Mouse (Mus musculus) embryonic facial prominence, embryonic 12.5 days (tissue): ENCODE measurements around the gene Ptov1. TPM values are rescaled to one million over a fixed set of nuclear protein-coding genes. Genes with fewer than 3 reads are reported as not detected.

Experiments
- ATAC-seq: fragments of 200-750 bp; cut with Nextera tagmentation; 2 replicates; pipeline ENCODE4 v1.8.0; 2017; ENCODE audit not compliant: insufficient number of reproducible peaks, insufficient read depth, low FRiP score, low TSS enrichment
- H3K27ac ChIP-seq: fragments of 300-500 bp; sonication (generic); 2 replicates; pipeline ENCODE4 v1.5.1; 2016; ENCODE audit warnings: mild to moderate bottlenecking
- H3K27me3 ChIP-seq: fragments of 300-500 bp; sonication (generic); 2 replicates; pipeline ENCODE4 v1.6.1; 2016; ENCODE audit warnings: mild to moderate bottlenecking, moderate library complexity
- H3K36me3 ChIP-seq: fragments of 300-500 bp; sonication (generic); 2 replicates; pipeline ENCODE4 v1.6.1; 2016; ENCODE audit warnings: mild to moderate bottlenecking
- H3K4me1 ChIP-seq: fragments of 300-500 bp; sonication (generic); 2 replicates; pipeline ENCODE4 v1.6.1; 2016
- H3K4me2 ChIP-seq: fragments of 300-500 bp; sonication (generic); replicated peaks from 2 replicates; pipeline ENCODE4 v1.6.1; 2016; ENCODE audit warnings: mild to moderate bottlenecking, moderate library complexity
- H3K4me3 ChIP-seq: fragments of 300-500 bp; sonication (generic); 2 replicates; pipeline ENCODE4 v1.5.1; 2016; ENCODE audit warnings: mild to moderate bottlenecking
- H3K9ac ChIP-seq: fragments of 300-500 bp; sonication (generic); 2 replicates; pipeline ENCODE4 v1.6.1; 2016; ENCODE audit warnings: mild to moderate bottlenecking, moderate library complexity
- H3K9me3 ChIP-seq: fragments of 300-500 bp; sonication (generic); 2 replicates; pipeline ENCODE4 v1.6.1; 2016; ENCODE audit warnings: mild to moderate bottlenecking, moderate library complexity
- WGBS: fragments of 180-500 bp; shearing (Covaris S2); methylation state at CpG from one replicate; pipeline ENCODE4 v1.1.7; 2016; 5-methylcytosine and 5-hydroxymethylcytosine counted together
- polyA plus RNA-seq: library from polyadenylated mRNA; unstranded; fragments of >200 nt; fragmentation: Nextera tagmentation; extraction: Ambion mirVana; gene quantifications from 2 replicates; pipeline ENCODE4 v1.2.1, GENCODE M21; 2016

The Ptov1 gene
- polyA plus RNA-seq, 1 experiment from 2014 or later = 696 TPM

- Histone ChIP-seq H3K27me3 (no peaks in the 10 kb centered on the region), H3K27ac (no peak overlapping the region), H3K4me1 (peaks cover 38% of the 10 kb centered on the region), H3K9me3 (no peaks in the 10 kb centered on the region), H3K36me3 (peaks cover 42% of the 10 kb centered on the region), H3K4me3 (no peak overlapping the region), H3K4me2 (no peak overlapping the region), H3K9ac (no peak overlapping the region)
- ATAC-seq = no peak
- 41% methylated on average over 19 of the region's 19 CpGs for WGBS
These were observed 29.0 kb upstream of the Ptov1 start for GRCm38 (mm10) chr7:44898607-44899006.

GRCm38 (mm10) chr7:44896499-44896898 lies 26.9 kb upstream of the Ptov1 start:
- peak overlapping the region; percentile 92 for H3K27ac ChIP-seq
- H3K9ac ChIP-seq = peak overlapping the region; percentile 70
- peaks cover 42% of the 10 kb centered on the region for H3K4me1 ChIP-seq
- H3K4me3 ChIP-seq = peak overlapping the region; percentile 60
- H3K4me2 ChIP-seq = peak overlapping the region; percentile 79
- ATAC-seq = no peak
- no peaks in the 10 kb centered on the region for H3K9me3 ChIP-seq
- H3K36me3 ChIP-seq = peaks cover 24% of the 10 kb centered on the region
- WGBS = 33% methylated on average over 10 of the region's 10 CpGs
- H3K27me3 ChIP-seq = no peaks in the 10 kb centered on the region

- ATAC-seq = peak; percentile 36; the same call in 1 of the 2 replicates
- H3K4me1 ChIP-seq = peaks cover 42% of the 10 kb centered on the region
- H3K4me3 ChIP-seq = peak within 1 kb of the TSS; percentile 60
- H3K27ac ChIP-seq = peak within 1 kb of the TSS; percentile 92
- under 1% methylated on average over 34 of the region's 34 CpGs for WGBS
- H3K36me3 ChIP-seq = peaks cover 26% of the 10 kb centered on the region
- no peaks in the 10 kb centered on the region for H3K27me3 ChIP-seq
- peak within 1 kb of the TSS; percentile 70 for H3K9ac ChIP-seq
- peak within 1 kb of the TSS; percentile 79 for H3K4me2 ChIP-seq
- H3K9me3 ChIP-seq = no peaks in the 10 kb centered on the region
These were observed 26.2 kb upstream of the Ptov1 start, which contains the start of gene Fuz for GRCm38 (mm10) chr7:44895593-44896434. Fuz (plus strand) TSS chr7:44896079.

GRCm38 (mm10) chr7:44895206-44895592 lies 25.6 kb upstream of the Ptov1 start:
- ATAC-seq = no peak
- peak overlapping the region; percentile 60 for H3K4me3 ChIP-seq
- no peak overlapping the region for H3K9ac ChIP-seq
- peak overlapping the region; percentile 79 for H3K4me2 ChIP-seq
- peaks cover 26% of the 10 kb centered on the region for H3K36me3 ChIP-seq
- 65% methylated on average over 7 of the region's 7 CpGs for WGBS
- peak overlapping the region; percentile 92 for H3K27ac ChIP-seq
- no peaks in the 10 kb centered on the region for H3K27me3 ChIP-seq
- H3K9me3 ChIP-seq = no peaks in the 10 kb centered on the region
- H3K4me1 ChIP-seq = peaks cover 45% of the 10 kb centered on the region

GRCm38 (mm10) chr7:44894175-44894574 lies 24.6 kb upstream of the Ptov1 start:
- Histone ChIP-seq H3K9me3 (no peaks in the 10 kb centered on the region), H3K4me2 (no peak overlapping the region), H3K9ac (no peak overlapping the region), H3K4me3 (no peak overlapping the region), H3K4me1 (peaks cover 45% of the 10 kb centered on the region), H3K27ac (no peak overlapping the region), H3K36me3 (peaks cover 22% of the 10 kb centered on the region), H3K27me3 (no peaks in the 10 kb centered on the region)
- no peak for ATAC-seq
- WGBS = 86% methylated on average over 3 of the region's 3 CpGs

GRCm38 (mm10) chr7:44893197-44893596 lies 23.6 kb upstream of the Ptov1 start:
- peak overlapping the region; percentile 94 for H3K27ac ChIP-seq
- no peaks in the 10 kb centered on the region for H3K27me3 ChIP-seq
- peak overlapping the region; percentile 22; the same call in 1 of the 2 replicates for H3K4me3 ChIP-seq
- 29% methylated on average over 8 of the region's 8 CpGs for WGBS
- H3K36me3 ChIP-seq = peaks cover 25% of the 10 kb centered on the region
- peak overlapping the region; percentile 24; the same call in 1 of the 2 replicates for H3K9ac ChIP-seq
- H3K9me3 ChIP-seq = no peaks in the 10 kb centered on the region
- no peak for ATAC-seq
- peak overlapping the region; percentile 46 for H3K4me2 ChIP-seq
- H3K4me1 ChIP-seq = peaks cover 39% of the 10 kb centered on the region

GRCm38 (mm10) chr7:44892276-44892921 lies 22.8 kb upstream of the Ptov1 start, which contains the start of gene Med25:
Med25 (minus strand) TSS chr7:44892712.
- Histone ChIP-seq H3K4me3 (peak within 1 kb of the TSS; percentile 68), H3K27ac (peak within 1 kb of the TSS; percentile 94), H3K9me3 (no peaks in the 10 kb centered on the region), H3K27me3 (no peaks in the 10 kb centered on the region), H3K4me1 (peaks cover 39% of the 10 kb centered on the region), H3K9ac (peak within 1 kb of the TSS; percentile 80), H3K36me3 (peaks cover 28% of the 10 kb centered on the region), H3K4me2 (peak within 1 kb of the TSS; percentile 91)
- under 1% methylated on average over 56 of the region's 56 CpGs for WGBS
- peak; percentile 68 for ATAC-seq

- 25% methylated on average over 6 of the region's 6 CpGs for WGBS
- Histone ChIP-seq H3K9me3 (no peaks in the 10 kb centered on the region), H3K9ac (peak overlapping the region; percentile 80), H3K36me3 (peaks cover 36% of the 10 kb centered on the region), H3K4me1 (peaks cover 31% of the 10 kb centered on the region), H3K27me3 (no peaks in the 10 kb centered on the region), H3K27ac (peak overlapping the region; percentile 93; the same call in 1 of the 2 replicates), H3K4me3 (peak overlapping the region; percentile 68), H3K4me2 (peak overlapping the region; percentile 91)
- no peak for ATAC-seq
These were observed 22.0 kb upstream of the Ptov1 start for GRCm38 (mm10) chr7:44891611-44892010.

GRCm38 (mm10) chr7:44890737-44891136 lies 21.1 kb upstream of the Ptov1 start:
- Histone ChIP-seq H3K9ac (0 out of 2 replicates have a peak overlapping the region, but pooled peaks have one; percentile 80), H3K36me3 (peaks cover 45% of the 10 kb centered on the region), H3K27me3 (no peaks in the 10 kb centered on the region), H3K4me1 (peaks cover 29% of the 10 kb centered on the region), H3K27ac (no peak overlapping the region), H3K9me3 (no peaks in the 10 kb centered on the region), H3K4me2 (peak overlapping the region; percentile 91), H3K4me3 (peak overlapping the region; percentile 68)
- ATAC-seq = no peak
- 89% methylated on average over 4 of the region's 4 CpGs for WGBS

- no peak for ATAC-seq
- H3K27ac ChIP-seq = no peak overlapping the region
- H3K9me3 ChIP-seq = no peaks in the 10 kb centered on the region
- no peak overlapping the region for H3K4me3 ChIP-seq
- no peaks in the 10 kb centered on the region for H3K27me3 ChIP-seq
- 0 out of 2 replicates have a peak overlapping the region, but pooled peaks have one; percentile 91 for H3K4me2 ChIP-seq
- peaks cover 50% of the 10 kb centered on the region for H3K36me3 ChIP-seq
- WGBS = 82% methylated on average over 7 of the region's 7 CpGs
- H3K9ac ChIP-seq = no peak overlapping the region
- H3K4me1 ChIP-seq = peaks cover 28% of the 10 kb centered on the region
These were observed 20.6 kb upstream of the Ptov1 start for GRCm38 (mm10) chr7:44890180-44890579.

GRCm38 (mm10) chr7:44888256-44889105 lies 18.9 kb upstream of the Ptov1 start:
- H3K27me3 ChIP-seq = no peaks in the 10 kb centered on the region
- H3K9me3 ChIP-seq = no peaks in the 10 kb centered on the region
- H3K36me3 ChIP-seq = peaks cover 65% of the 10 kb centered on the region
- no peak for ATAC-seq
- no peak overlapping the region for H3K27ac ChIP-seq
- H3K4me1 ChIP-seq = peaks cover 18% of the 10 kb centered on the region
- H3K4me2 ChIP-seq = no peak overlapping the region
- H3K4me3 ChIP-seq = no peak overlapping the region
- H3K9ac ChIP-seq = no peak overlapping the region
- WGBS = 90% methylated on average over 13 of the region's 13 CpGs
